Mouse (Mus musculus) midbrain, embryonic 15.5 days (tissue): ENCODE results near the gene Tanc2. TPM values are rescaled to one million over a fixed set of nuclear protein-coding genes. Genes with fewer than 3 reads are reported as not detected.

Experiments used
- ATAC-seq: fragments of 200-750 bp; cut with Nextera tagmentation; replicated peaks from 2 replicates; pipeline ENCODE4 v1.8.0; 2017; ENCODE audit warnings: moderate TSS enrichment
- H3K27ac ChIP-seq: fragments of 300-500 bp; sonication (generic); 2 replicates; pipeline ENCODE4 v1.5.1; 2015; ENCODE audit warnings: mild to moderate bottlenecking, inconsistent platforms
- H3K27me3 ChIP-seq: fragments of 300-500 bp; sonication (generic); replicated peaks from 2 replicates; pipeline ENCODE4 v1.6.1; 2015; ENCODE audit warnings: inconsistent platforms
- H3K36me3 ChIP-seq: fragments of 300-500 bp; sonication (generic); replicated peaks from 2 replicates; pipeline ENCODE4 v1.6.1; 2015; ENCODE audit warnings: inconsistent platforms
- H3K4me1 ChIP-seq: fragments of 300-500 bp; sonication (generic); 2 replicates; pipeline ENCODE4 v1.6.1; 2015; ENCODE audit warnings: inconsistent platforms
- H3K4me2 ChIP-seq: fragments of 300-500 bp; sonication (generic); 2 replicates; pipeline ENCODE4 v1.6.1; 2015; ENCODE audit warnings: inconsistent platforms, mild to moderate bottlenecking, moderate library complexity
- H3K4me3 ChIP-seq: fragments of 300-500 bp; sonication (generic); 2 replicates; pipeline ENCODE4 v1.5.1; 2015; ENCODE audit warnings: mild to moderate bottlenecking, inconsistent platforms
- H3K9ac ChIP-seq: fragments of 300-500 bp; sonication (generic); 2 replicates; pipeline ENCODE4 v1.6.1; 2015; ENCODE audit warnings: mild to moderate bottlenecking, inconsistent platforms
- H3K9me3 ChIP-seq: fragments of 300-500 bp; sonication (generic); 2 replicates; pipeline ENCODE4 v1.6.1; 2016; ENCODE audit warnings: inconsistent platforms
- WGBS: fragments of 180-500 bp; shearing (Covaris S2); methylation state at CpG from one replicate; pipeline ENCODE4 v1.1.7; 2015; ENCODE audit warnings: mixed read lengths; 5-methylcytosine and 5-hydroxymethylcytosine counted together
- polyA plus RNA-seq: library from polyadenylated mRNA; unstranded; fragments of >200 nt; fragmentation: Nextera tagmentation; extraction: Ambion mirVana; gene quantifications from 2 replicates; pipeline ENCODE4 v1.2.1, GENCODE M21; 2015

Gene Tanc2
- polyA plus RNA-seq, 1 experiment from 2014 or later, result 52.8 TPM

- Histone ChIP-seq H3K9me3 (no peaks in the 10 kb centered on the region), H3K4me3 (no peak overlapping the region), H3K4me2 (no peak overlapping the region), H3K27me3 (no peaks in the 10 kb centered on the region), H3K27ac (no peak overlapping the region), H3K4me1 (no peaks in the 10 kb centered on the region), H3K9ac (no peak overlapping the region), H3K36me3 (no peaks in the 10 kb centered on the region)
- 68% methylated on average over 1 of the region's 1 CpGs for WGBS
- ATAC-seq, result no peak
These were observed 22.6 kb upstream of the Tanc2 start for GRCm38 (mm10) chr11:105567221-105567641.

- Histone ChIP-seq H3K9ac (no peak overlapping the region), H3K27ac (no peak overlapping the region), H3K4me1 (no peaks in the 10 kb centered on the region), H3K9me3 (no peaks in the 10 kb centered on the region), H3K4me2 (no peak overlapping the region), H3K36me3 (no peaks in the 10 kb centered on the region), H3K27me3 (no peaks in the 10 kb centered on the region), H3K4me3 (no peak overlapping the region)
- WGBS, result 73% methylated on average over 8 of the region's 8 CpGs
- no peak for ATAC-seq
These were observed 17.8 kb upstream of the Tanc2 start for GRCm38 (mm10) chr11:105571996-105572395.

DNA sequence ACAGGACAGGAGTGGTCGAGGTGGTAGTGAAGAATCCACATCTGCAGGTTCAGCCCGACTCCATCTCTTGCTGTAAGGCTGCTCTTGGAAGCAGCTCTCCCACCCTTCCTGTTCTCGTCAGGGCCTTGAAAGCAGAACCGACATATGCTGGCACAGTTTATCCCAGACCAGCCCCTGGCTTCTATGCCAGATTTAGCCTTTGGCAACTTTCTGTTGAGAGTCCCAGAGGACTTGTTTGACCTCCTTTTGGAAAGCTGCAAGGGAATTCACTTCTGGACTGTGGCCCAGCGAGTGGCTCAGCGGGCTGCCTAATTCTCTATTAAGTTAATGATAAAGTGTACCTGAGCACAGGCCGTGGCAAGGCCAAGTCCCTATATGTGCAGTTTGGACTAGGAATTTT, 15.5 kb upstream of the Tanc2 start:
- no peaks in the 10 kb centered on the region for H3K27me3 ChIP-seq
- no peak overlapping the region for H3K4me2 ChIP-seq
- no peaks in the 10 kb centered on the region for H3K36me3 ChIP-seq
- H3K4me1 ChIP-seq, result no peaks in the 10 kb centered on the region
- no peak overlapping the region for H3K27ac ChIP-seq
- no peaks in the 10 kb centered on the region for H3K9me3 ChIP-seq
- H3K4me3 ChIP-seq, result no peak overlapping the region
- 57% methylated on average over 7 of the region's 7 CpGs for WGBS
- H3K9ac ChIP-seq, result no peak overlapping the region
- no peak for ATAC-seq

DNA sequence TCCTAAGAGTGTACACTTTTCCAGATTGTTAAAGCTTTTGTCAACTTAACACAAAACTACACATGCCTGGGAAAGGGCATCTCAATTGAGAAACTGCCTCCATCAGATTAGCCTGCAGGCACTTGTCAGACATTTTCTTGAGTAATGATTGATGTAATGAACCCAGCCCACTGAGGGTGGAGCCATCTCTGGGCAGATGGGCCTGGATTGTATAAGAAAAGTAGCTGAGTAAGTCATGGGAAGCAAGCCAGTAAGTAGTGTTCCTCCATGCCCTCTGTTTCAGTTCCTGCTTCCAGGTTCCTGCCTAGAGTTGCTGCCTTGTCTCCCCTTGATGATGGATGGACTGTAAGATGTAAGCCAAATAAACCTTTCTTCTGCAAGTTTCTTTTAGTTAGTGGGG, 12.6 kb upstream of the Tanc2 start:
- no peak overlapping the region for H3K27ac ChIP-seq

DNA sequence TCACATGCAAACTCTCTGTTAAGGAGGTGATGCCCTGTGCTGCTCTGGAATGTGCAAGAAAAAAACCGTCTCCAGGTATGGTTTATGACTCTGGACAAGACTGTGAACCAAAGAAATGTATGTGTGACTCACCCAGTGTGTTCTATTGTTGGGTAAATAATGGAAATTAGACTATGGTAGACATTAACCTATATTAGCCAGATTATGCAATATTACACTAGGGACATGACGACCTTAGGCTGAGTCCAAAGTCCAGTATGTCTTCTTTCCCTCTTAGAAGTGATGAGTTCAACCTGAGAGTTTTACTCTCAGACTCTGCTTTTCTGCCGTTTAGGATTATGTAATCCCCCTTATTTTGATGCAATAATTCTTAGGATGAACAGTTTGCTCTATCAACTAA, 7.8 kb upstream of the Tanc2 start:
- H3K27me3 ChIP-seq, result no peaks in the 10 kb centered on the region
- ATAC-seq, result no peak
- 88% methylated on average over 3 of the region's 3 CpGs for WGBS

More for the DNA sequence above, 12.6 kb upstream of the Tanc2 start:
- Histone ChIP-seq H3K9ac (no peak overlapping the region), H3K4me3 (no peak overlapping the region), H3K36me3 (no peaks in the 10 kb centered on the region), H3K9me3 (0 out of 2 replicates have a peak, but pooled peaks cover 5% of the 10 kb centered on the region), H3K4me1 (no peaks in the 10 kb centered on the region), H3K27me3 (no peaks in the 10 kb centered on the region), H3K4me2 (no peak overlapping the region)
- no peak for ATAC-seq

GRCm38 (mm10) chr11:105589231-105589876, 432 bp upstream of the Tanc2 start:
- peak; percentile 88 for ATAC-seq
- peak overlapping the region; percentile 61 for H3K4me2 ChIP-seq
- H3K9me3 ChIP-seq, result no peaks in the 10 kb centered on the region
- no peaks in the 10 kb centered on the region for H3K27me3 ChIP-seq
- H3K9ac ChIP-seq, result peak overlapping the region; percentile 99
- H3K4me1 ChIP-seq, result peaks cover 9% of the 10 kb centered on the region
- H3K27ac ChIP-seq, result peak overlapping the region; percentile 98
- H3K36me3 ChIP-seq, result no peaks in the 10 kb centered on the region
- under 1% methylated on average over 50 of the region's 70 CpGs for WGBS
- peak overlapping the region; percentile 94 for H3K4me3 ChIP-seq

More for the DNA sequence above, 7.8 kb upstream of the Tanc2 start:
- Histone ChIP-seq H3K9me3 (0 out of 2 replicates have a peak, but pooled peaks cover 5% of the 10 kb centered on the region), H3K4me3 (no peak overlapping the region), H3K4me1 (no peaks in the 10 kb centered on the region), H3K27ac (no peak overlapping the region), H3K36me3 (no peaks in the 10 kb centered on the region), H3K9ac (no peak overlapping the region), H3K4me2 (no peak overlapping the region)

GRCm38 (mm10) chr11:105591905-105592304, 2.1 kb downstream of the Tanc2 start:
- Histone ChIP-seq H3K36me3 (no peaks in the 10 kb centered on the region), H3K4me3 (peak overlapping the region; percentile 94), H3K27ac (0 out of 2 replicates have a peak overlapping the region, but pooled peaks have one; percentile 29), H3K4me1 (peaks cover 9% of the 10 kb centered on the region), H3K9me3 (no peaks in the 10 kb centered on the region), H3K4me2 (peak overlapping the region; percentile 61), H3K27me3 (no peaks in the 10 kb centered on the region), H3K9ac (peak overlapping the region; percentile 32; the same call in 1 of the 2 replicates)
- ATAC-seq, result peak; percentile 52; the same call in 1 of the 2 replicates
- 42% methylated on average over 1 of the region's 1 CpGs for WGBS

DNA sequence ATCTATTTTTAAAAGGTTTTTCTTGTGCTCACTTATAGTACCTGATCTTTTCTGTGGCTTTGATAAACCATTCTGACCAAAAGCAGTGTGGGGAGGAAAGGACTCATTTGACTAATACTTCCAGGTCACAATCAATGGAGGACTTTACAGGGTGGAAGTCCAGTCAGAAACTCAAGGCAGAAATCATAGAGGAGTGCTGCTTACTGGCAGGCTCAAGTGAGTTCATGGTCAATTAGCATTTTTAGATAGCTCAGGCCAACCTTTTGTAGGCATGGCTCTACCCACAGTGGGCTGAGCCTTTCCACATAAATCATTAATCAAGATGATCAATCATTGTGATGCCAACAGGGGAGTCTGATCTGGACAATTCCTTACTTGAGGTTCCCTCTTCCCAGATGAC, 12.4 kb downstream of the Tanc2 start:
- H3K36me3 ChIP-seq, result no peaks in the 10 kb centered on the region
- no peaks in the 10 kb centered on the region for H3K9me3 ChIP-seq
- H3K4me2 ChIP-seq, result no peak overlapping the region
- no peaks in the 10 kb centered on the region for H3K27me3 ChIP-seq
- no peak overlapping the region for H3K9ac ChIP-seq
- H3K4me3 ChIP-seq, result no peak overlapping the region
- no peak for ATAC-seq
- no peak overlapping the region for H3K27ac ChIP-seq
- no peaks in the 10 kb centered on the region for H3K4me1 ChIP-seq

- 0 out of 2 replicates have a peak, but pooled peaks cover 1% of the 10 kb centered on the region for H3K4me1 ChIP-seq
- H3K9ac ChIP-seq, result no peak overlapping the region
- ATAC-seq, result no peak
- whole genome bisulfite sequencing, result 98% methylated on average over 1 of the region's 1 CpGs
- no peaks in the 10 kb centered on the region for H3K36me3 ChIP-seq
- no peak overlapping the region for H3K27ac ChIP-seq
- H3K27me3 ChIP-seq, result no peaks in the 10 kb centered on the region
- no peaks in the 10 kb centered on the region for H3K9me3 ChIP-seq
- H3K4me3 ChIP-seq, result no peak overlapping the region
- H3K4me2 ChIP-seq, result no peak overlapping the region
These were observed 36.4 kb downstream of the Tanc2 start for GRCm38 (mm10) chr11:105626201-105626600.

DNA sequence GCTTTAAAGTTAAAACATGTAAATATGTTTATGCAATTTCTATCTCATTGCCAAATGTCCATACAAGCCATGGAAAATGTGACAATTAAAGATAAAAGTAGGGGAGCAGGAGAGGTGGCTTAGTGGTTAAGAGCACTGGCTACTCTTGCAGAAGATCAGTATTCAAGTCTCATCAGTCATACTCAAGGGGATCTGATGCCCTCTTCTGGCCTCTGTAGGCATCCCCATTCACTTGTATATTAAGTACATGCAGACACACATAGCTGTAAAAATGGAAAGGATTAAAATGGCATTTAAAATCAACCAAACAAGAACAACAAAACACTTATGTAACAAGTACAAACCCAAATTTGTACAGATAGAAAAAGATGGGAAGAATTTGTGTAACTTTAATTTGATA, 54.2 kb downstream of the Tanc2 start:
- ATAC-seq, result no peak
- H3K27ac ChIP-seq, result no peak overlapping the region
- no peaks in the 10 kb centered on the region for H3K36me3 ChIP-seq
- H3K9ac ChIP-seq, result no peak overlapping the region
- no peaks in the 10 kb centered on the region for H3K4me1 ChIP-seq
- no peak overlapping the region for H3K4me3 ChIP-seq
- no peak overlapping the region for H3K4me2 ChIP-seq
- no peaks in the 10 kb centered on the region for H3K9me3 ChIP-seq
- H3K27me3 ChIP-seq, result no peaks in the 10 kb centered on the region

DNA sequence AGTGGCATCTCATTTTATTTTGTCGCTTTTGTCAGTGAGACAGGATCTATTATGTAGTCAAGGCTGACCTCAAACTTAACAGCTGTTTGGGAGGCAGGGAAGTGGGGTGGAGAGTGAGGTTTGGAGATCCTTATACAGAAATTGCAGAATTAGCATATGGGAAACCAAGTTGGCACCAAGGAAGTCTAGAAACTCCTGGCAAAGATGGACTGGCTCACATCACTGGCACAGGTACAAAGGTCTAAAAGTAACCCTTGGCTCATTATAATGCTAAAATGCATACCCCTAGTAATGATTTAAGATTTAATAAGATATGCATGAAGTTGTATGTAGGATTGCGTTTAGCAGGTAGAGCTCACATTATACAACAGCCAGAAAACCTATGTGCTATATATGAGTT, 58.2 kb downstream of the Tanc2 start:
- Histone ChIP-seq H3K4me2 (no peak overlapping the region), H3K4me3 (no peak overlapping the region), H3K4me1 (no peaks in the 10 kb centered on the region), H3K36me3 (no peaks in the 10 kb centered on the region), H3K27me3 (no peaks in the 10 kb centered on the region), H3K27ac (no peak overlapping the region), H3K9ac (no peak overlapping the region), H3K9me3 (no peaks in the 10 kb centered on the region)
- WGBS, result 94% methylated on average over 2 of the region's 2 CpGs
- no peak for ATAC-seq

DNA sequence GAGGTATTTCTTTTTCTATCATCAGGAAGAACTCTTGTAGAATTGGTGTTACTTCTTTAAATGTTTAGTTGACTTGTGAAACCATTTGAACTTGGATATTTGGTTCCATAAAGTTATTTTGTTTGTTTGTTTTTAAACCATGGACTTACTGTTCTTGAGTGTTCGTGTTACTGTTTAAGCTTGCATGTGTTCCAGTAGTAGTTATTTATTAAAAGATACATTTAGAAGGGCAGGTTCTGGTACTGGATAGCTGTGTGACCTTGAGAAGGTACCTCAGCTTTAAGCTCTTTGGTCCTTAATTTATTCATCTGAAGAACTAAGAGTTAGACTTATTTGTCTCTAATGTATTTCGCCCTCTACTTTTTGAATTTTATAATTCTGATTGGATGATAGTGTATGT, 64.8 kb downstream of the Tanc2 start:
- no peaks in the 10 kb centered on the region for H3K9me3 ChIP-seq
- ATAC-seq, result no peak
- H3K4me3 ChIP-seq, result no peak overlapping the region
- H3K36me3 ChIP-seq, result no peaks in the 10 kb centered on the region
- H3K4me2 ChIP-seq, result no peak overlapping the region
- no peaks in the 10 kb centered on the region for H3K27me3 ChIP-seq
- no peak overlapping the region for H3K9ac ChIP-seq
- no peak overlapping the region for H3K27ac ChIP-seq
- no peaks in the 10 kb centered on the region; the same call in 1 of the 2 replicates for H3K4me1 ChIP-seq
- WGBS, result 92% methylated on average over 2 of the region's 2 CpGs

DNA sequence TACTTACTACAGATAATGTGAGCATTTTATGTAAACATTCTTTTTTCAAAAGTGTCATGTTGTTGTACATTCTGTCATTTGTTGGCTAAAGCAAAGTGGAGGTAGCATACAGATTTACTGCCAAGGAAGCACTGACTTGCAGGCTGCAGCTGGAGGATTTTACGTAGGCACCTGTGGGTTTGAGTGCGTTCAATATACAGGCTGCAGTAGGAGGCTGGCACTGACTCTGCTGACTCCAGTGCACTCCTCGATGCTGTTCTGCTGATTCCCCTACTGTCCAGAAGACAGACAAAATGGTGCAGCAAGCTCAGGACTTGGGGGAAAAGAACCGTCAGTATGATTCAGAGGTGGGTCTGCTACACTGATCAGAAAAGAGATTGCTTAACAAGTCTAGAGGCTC, 65.5 kb downstream of the Tanc2 start:
- no peak overlapping the region for H3K9ac ChIP-seq
- no peak overlapping the region for H3K4me2 ChIP-seq
- no peaks in the 10 kb centered on the region for H3K36me3 ChIP-seq
- no peaks in the 10 kb centered on the region; the same call in 1 of the 2 replicates for H3K4me1 ChIP-seq
- H3K27ac ChIP-seq, result no peak overlapping the region
- no peak overlapping the region for H3K4me3 ChIP-seq
- ATAC-seq, result no peak
- H3K9me3 ChIP-seq, result no peaks in the 10 kb centered on the region
- no peaks in the 10 kb centered on the region for H3K27me3 ChIP-seq
- 69% methylated on average over 4 of the region's 4 CpGs for WGBS
